Mouse (Mus musculus) hindbrain, embryonic 14.5 days (tissue): ENCODE data around the gene Krtap16-1. TPM values are rescaled to one million over a fixed set of nuclear protein-coding genes. Genes with fewer than 3 reads are reported as not detected.
A peak's percentile ranks its signal among the peaks of the same experiment; 100 is the strongest.

Experiments
- ATAC-seq: fragments of 200-750 bp; cut with Nextera tagmentation; 2 replicates; pipeline ENCODE4 v1.8.0; 2017; ENCODE audit warnings: moderate number of reproducible peaks, mild to moderate bottlenecking, moderate TSS enrichment, moderate library complexity; ENCODE audit not compliant: low FRiP score
- DNase-seq: peaks from one replicate; pipeline ENCODE4 v3.0.0-alpha.2; 2015; ENCODE audit warnings: low spot score
- H3K27ac ChIP-seq: fragments of 300-500 bp; sonication (generic); 2 replicates; pipeline ENCODE4 v1.5.1; 2014; ENCODE audit warnings: mild to moderate bottlenecking, moderate library complexity
- H3K27me3 ChIP-seq: fragments of 300-500 bp; sonication (generic); 2 replicates; pipeline ENCODE4 v1.6.1; 2014; ENCODE audit warnings: mild to moderate bottlenecking, low read length, mixed read lengths; ENCODE audit not compliant: control insufficient read depth, insufficient read depth
- H3K36me3 ChIP-seq: fragments of 300-500 bp; sonication (generic); replicated peaks from 2 replicates; pipeline ENCODE4 v1.6.1; 2014; ENCODE audit not compliant: control insufficient read depth, insufficient read depth
- H3K4me1 ChIP-seq: fragments of 300-500 bp; sonication (generic); replicated peaks from 2 replicates; pipeline ENCODE4 v1.6.1; 2014; ENCODE audit warnings: antibody characterized with exemption, low read length, mixed read lengths; ENCODE audit not compliant: control insufficient read depth, insufficient read depth
- H3K4me2 ChIP-seq: fragments of 300-500 bp; sonication (generic); replicated peaks from 2 replicates; pipeline ENCODE4 v1.6.1; 2014; ENCODE audit warnings: mild to moderate bottlenecking, moderate library complexity
- H3K4me3 ChIP-seq: fragments of 300-500 bp; sonication (generic); replicated peaks from 2 replicates; pipeline ENCODE4 v1.5.1; 2014; ENCODE audit warnings: mild to moderate bottlenecking, low read length
- H3K9ac ChIP-seq: fragments of 300-500 bp; sonication (generic); 2 replicates; pipeline ENCODE4 v1.6.1; 2014
- H3K9me3 ChIP-seq: fragments of 300-500 bp; sonication (generic); 2 replicates; pipeline ENCODE4 v1.6.1; 2016; ENCODE audit warnings: low read length; ENCODE audit not compliant: control insufficient read depth
- WGBS: fragments of 180-500 bp; shearing (Covaris S2); extraction: QIAGEN DNeasy Blood & Tissue Kit; methylation state at CpG from one replicate; pipeline ENCODE4 v1.1.7; 2014; 5-methylcytosine and 5-hydroxymethylcytosine counted together
- polyA plus RNA-seq: library from polyadenylated mRNA; unstranded; fragments of >200 nt; fragmentation: Nextera tagmentation; extraction: Ambion mirVana; gene quantifications from 2 replicates; pipeline ENCODE4 v1.2.1, GENCODE M21; 2014

The Krtap16-1 gene
- 0.16 and 0.29 TPM in 2 replicates for polyA plus RNA-seq

GRCm38 (mm10) chr11:99986180-99986647 is at the start of gene Krtap16-1:
Krtap16-1 (minus strand) TSS chr11:99986597.
- H3K36me3 ChIP-seq, result no peaks in the 10 kb centered on the region
- ATAC-seq (no peak; the same call in 1 of the 2 replicates), DNase-seq (no peak)
- no peaks in the 10 kb centered on the region for H3K4me1 ChIP-seq
- H3K27me3 ChIP-seq, result no peaks in the 10 kb centered on the region
- no peak within 1 kb of the TSS for H3K9ac ChIP-seq
- whole genome bisulfite sequencing, result 74% methylated on average over 8 of the region's 8 CpGs
- H3K27ac ChIP-seq, result peak within 1 kb of the TSS; percentile 65
- no peaks in the 10 kb centered on the region for H3K9me3 ChIP-seq
- no peak within 1 kb of the TSS for H3K4me3 ChIP-seq
- H3K4me2 ChIP-seq, result no peak within 1 kb of the TSS

DNA sequence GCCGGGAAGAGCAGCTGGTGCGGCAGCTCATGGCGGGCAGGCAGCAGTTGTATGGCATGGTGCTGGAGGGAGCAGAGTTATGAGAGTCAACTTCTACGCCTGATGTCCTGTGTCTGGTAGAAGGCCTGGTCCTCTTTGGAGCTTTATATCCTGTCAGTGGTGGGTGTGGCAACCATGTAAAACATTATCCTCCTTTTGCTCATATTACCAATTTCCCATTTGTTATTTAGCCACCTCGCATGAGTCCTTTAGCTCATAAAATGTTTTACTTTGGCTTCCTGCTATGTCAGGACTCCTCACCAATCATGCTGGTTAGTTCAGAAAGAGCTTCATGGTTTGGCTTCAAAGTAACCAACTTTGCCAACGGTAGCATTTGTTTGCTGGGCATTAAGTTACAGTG is 43.4 kb upstream of the Krtap16-1 start, which contains the start of gene Krt33b:
Gene Krt33b, minus strand, starts transcription at position 101 of the 400 bp plus-strand sequence.
- Histone ChIP-seq H3K9ac (no peak within 1 kb of the TSS), H3K27ac (no peak within 1 kb of the TSS), H3K36me3 (no peaks in the 10 kb centered on the region), H3K27me3 (no peaks in the 10 kb centered on the region), H3K4me2 (no peak within 1 kb of the TSS), H3K4me1 (no peaks in the 10 kb centered on the region), H3K4me3 (no peak within 1 kb of the TSS), H3K9me3 (no peaks in the 10 kb centered on the region)
- WGBS, result 89% methylated on average over 6 of the region's 6 CpGs
- no peak for ATAC-seq
- DNase-seq, result no peak

DNA sequence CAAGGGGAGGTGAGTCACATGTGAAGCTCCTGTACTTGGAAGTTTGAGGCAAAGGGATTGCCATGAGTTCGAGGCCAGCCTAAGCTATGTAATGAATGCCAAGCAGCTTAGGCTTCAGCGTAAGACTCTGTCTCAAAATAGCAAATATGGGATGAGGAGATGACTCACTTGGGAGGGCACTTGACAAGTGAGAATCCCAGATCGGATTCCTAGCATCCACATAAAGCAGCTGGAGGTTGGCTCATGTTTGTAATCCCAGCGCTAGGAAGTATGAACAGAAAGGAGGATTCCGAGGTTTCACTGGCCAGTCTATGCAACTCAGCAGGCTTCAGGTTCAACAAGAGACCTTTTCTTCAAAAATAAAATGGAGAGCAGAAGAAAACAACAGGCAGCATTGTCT is 35.0 kb upstream of the Krtap16-1 start:
- Histone ChIP-seq H3K4me1 (no peaks in the 10 kb centered on the region), H3K27me3 (no peaks in the 10 kb centered on the region), H3K9ac (no peak overlapping the region), H3K4me2 (no peak overlapping the region), H3K36me3 (no peaks in the 10 kb centered on the region), H3K4me3 (no peak overlapping the region), H3K9me3 (no peaks in the 10 kb centered on the region), H3K27ac (no peak overlapping the region)
- 82% methylated on average over 5 of the region's 5 CpGs for WGBS
- ATAC-seq (no peak), DNase-seq (no peak)

- ATAC-seq, result no peak
- Histone ChIP-seq H3K27me3 (no peaks in the 10 kb centered on the region), H3K4me1 (no peaks in the 10 kb centered on the region), H3K4me2 (no peak overlapping the region), H3K9ac (no peak overlapping the region), H3K4me3 (no peak overlapping the region), H3K36me3 (no peaks in the 10 kb centered on the region), H3K9me3 (no peaks in the 10 kb centered on the region), H3K27ac (no peak overlapping the region)
- 94% methylated on average over 1 of the region's 1 CpGs for WGBS
- no peak for DNase-seq
Measured at GRCm38 (mm10) chr11:100019466-100019865, 33.1 kb upstream of the Krtap16-1 start.

DNA sequence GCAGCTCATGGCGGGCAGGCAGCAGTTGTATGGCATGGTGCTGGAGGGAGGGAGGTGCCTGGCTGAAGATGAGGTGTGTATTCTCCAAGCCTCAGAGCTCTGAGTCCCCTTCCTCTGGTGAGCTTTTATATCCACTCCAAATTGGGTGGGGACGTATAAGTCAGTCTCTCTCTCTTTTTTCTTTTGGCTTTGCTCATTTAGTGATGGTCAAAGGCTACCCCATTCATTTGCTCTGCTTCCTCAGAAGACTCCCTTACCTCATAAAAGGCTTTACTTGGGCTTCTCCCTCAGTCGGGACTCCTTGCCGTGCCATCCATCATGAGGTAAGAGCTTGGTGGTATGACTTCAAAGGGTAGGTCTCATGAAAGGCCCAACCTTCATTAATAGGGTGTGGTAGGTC is 29.7 kb upstream of the Krtap16-1 start, which contains the start of gene Krt33a:
Gene Krt33a, minus strand, starts transcription at position 101 of the 400 bp plus-strand sequence.
- DNase-seq, result no peak
- no peaks in the 10 kb centered on the region for H3K9me3 ChIP-seq
- no peak for ATAC-seq
- H3K36me3 ChIP-seq, result no peaks in the 10 kb centered on the region
- no peak within 1 kb of the TSS for H3K27ac ChIP-seq
- WGBS, result 91% methylated on average over 4 of the region's 4 CpGs
- no peak within 1 kb of the TSS for H3K4me2 ChIP-seq
- H3K9ac ChIP-seq, result no peak within 1 kb of the TSS
- no peak within 1 kb of the TSS for H3K4me3 ChIP-seq
- no peaks in the 10 kb centered on the region for H3K4me1 ChIP-seq
- H3K27me3 ChIP-seq, result no peaks in the 10 kb centered on the region

DNA sequence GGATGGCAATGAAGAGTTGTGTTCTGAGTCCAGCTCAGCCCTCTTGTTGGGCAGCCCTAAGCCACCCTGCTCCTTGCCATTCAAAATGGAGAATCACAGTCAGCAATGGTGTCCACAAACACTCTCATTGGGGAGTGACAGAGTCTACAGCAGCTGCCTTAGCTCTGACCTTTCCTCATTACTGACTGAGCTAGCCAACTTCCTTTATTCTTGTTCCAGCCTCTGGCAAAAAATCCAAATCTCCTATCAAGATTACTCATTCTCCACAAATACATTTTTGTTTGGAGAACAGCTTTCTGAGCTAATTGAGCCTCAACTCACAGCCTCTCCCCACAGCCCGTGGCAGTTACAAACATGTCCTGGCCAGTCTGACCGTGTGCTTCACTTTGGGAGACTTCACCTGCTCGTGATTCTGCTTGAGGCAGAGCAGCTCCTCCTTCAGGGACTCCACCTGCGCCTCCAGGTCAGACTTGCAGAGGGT is 27.3 kb upstream of the Krtap16-1 start:
- no peaks in the 10 kb centered on the region for H3K4me1 ChIP-seq
- no peak for DNase-seq
- H3K9me3 ChIP-seq, result no peaks in the 10 kb centered on the region
- no peak overlapping the region for H3K27ac ChIP-seq
- H3K9ac ChIP-seq, result no peak overlapping the region
- WGBS, result 83% methylated on average over 4 of the region's 4 CpGs
- no peaks in the 10 kb centered on the region for H3K27me3 ChIP-seq
- no peak for ATAC-seq
- H3K4me2 ChIP-seq, result no peak overlapping the region
- H3K4me3 ChIP-seq, result no peak overlapping the region
- H3K36me3 ChIP-seq, result no peaks in the 10 kb centered on the region

DNA sequence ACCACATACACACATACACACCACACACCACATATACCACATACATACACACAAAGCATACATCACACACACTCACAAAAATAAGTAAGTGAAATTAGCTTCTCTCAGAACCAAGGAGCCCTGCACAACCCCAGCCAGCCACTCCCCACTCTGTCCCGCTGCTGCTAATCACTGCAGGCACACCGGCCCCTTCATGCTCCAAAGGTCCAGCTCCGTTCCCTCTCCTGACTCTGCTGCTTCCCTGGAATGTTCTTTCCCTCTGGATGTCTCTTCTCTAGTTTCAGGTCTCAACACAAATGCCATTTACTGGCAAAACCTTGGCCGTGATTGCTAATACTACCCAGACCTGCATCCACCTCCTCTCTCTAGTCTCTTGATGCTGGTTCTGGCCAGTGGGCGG is 24.3 kb upstream of the Krtap16-1 start:
- Histone ChIP-seq H3K27ac (no peak overlapping the region), H3K27me3 (no peaks in the 10 kb centered on the region), H3K4me1 (no peaks in the 10 kb centered on the region), H3K4me3 (no peak overlapping the region), H3K4me2 (no peak overlapping the region), H3K9ac (no peak overlapping the region), H3K36me3 (no peaks in the 10 kb centered on the region), H3K9me3 (no peaks in the 10 kb centered on the region)
- DNase-seq (no peak), ATAC-seq (no peak)
- 83% methylated on average over 5 of the region's 5 CpGs for WGBS

DNA sequence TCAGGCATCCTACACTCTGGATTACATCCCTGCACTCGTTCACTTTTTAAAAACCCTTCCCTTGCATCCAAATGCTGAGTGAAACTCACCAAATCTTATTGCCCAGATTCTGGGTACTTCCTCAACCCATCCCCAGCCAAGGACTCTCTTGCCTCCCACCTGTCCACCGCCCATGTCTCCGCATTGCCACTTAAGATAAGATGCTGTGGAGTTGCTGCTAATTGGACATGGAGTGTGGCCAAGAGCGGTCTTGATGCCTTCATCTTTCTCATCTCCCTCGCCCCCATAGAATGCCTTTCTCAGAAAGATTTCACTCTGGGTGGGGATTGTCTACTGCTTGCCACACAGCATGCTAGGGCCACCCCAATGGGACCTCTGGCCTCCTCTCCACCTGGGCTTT is 21.9 kb upstream of the Krtap16-1 start:
- Histone ChIP-seq H3K4me3 (no peak overlapping the region), H3K27ac (no peak overlapping the region), H3K9me3 (no peaks in the 10 kb centered on the region), H3K9ac (no peak overlapping the region), H3K4me1 (no peaks in the 10 kb centered on the region), H3K36me3 (no peaks in the 10 kb centered on the region), H3K4me2 (no peak overlapping the region), H3K27me3 (no peaks in the 10 kb centered on the region)
- WGBS, result 87% methylated on average over 5 of the region's 5 CpGs
- no peak for DNase-seq
- no peak for ATAC-seq

GRCm38 (mm10) chr11:100006624-100007023 is 20.2 kb upstream of the Krtap16-1 start:
- Histone ChIP-seq H3K4me1 (no peaks in the 10 kb centered on the region), H3K27ac (no peak overlapping the region), H3K9ac (no peak overlapping the region), H3K27me3 (no peaks in the 10 kb centered on the region), H3K4me3 (no peak overlapping the region), H3K4me2 (no peak overlapping the region), H3K36me3 (no peaks in the 10 kb centered on the region), H3K9me3 (0 out of 2 replicates have a peak, but pooled peaks cover 2% of the 10 kb centered on the region)
- ATAC-seq (no peak), DNase-seq (no peak)
- 54% methylated on average over 3 of the region's 3 CpGs for WGBS

GRCm38 (mm10) chr11:100005905-100006304 is 19.5 kb upstream of the Krtap16-1 start:
- H3K27me3 ChIP-seq, result no peaks in the 10 kb centered on the region
- no peak overlapping the region for H3K4me2 ChIP-seq
- H3K36me3 ChIP-seq, result no peaks in the 10 kb centered on the region
- H3K4me1 ChIP-seq, result no peaks in the 10 kb centered on the region
- 91% methylated on average over 8 of the region's 8 CpGs for WGBS
- DNase-seq (no peak), ATAC-seq (no peak)
- no peak overlapping the region for H3K27ac ChIP-seq
- no peak overlapping the region for H3K4me3 ChIP-seq
- H3K9me3 ChIP-seq, result 0 out of 2 replicates have a peak, but pooled peaks cover 5% of the 10 kb centered on the region
- H3K9ac ChIP-seq, result no peak overlapping the region
